Mouse (Mus musculus) spleen, postnatal 4 days (tissue): ENCODE measurements around the gene Neurl4.

Source experiments
- DNase-seq, 2 experiments: peaks; one replicate each; pipeline ENCODE4 v3.0.0; 2022; ENCODE audit warnings: low spot score in 2 of 2

The Neurl4 gene

DNA sequence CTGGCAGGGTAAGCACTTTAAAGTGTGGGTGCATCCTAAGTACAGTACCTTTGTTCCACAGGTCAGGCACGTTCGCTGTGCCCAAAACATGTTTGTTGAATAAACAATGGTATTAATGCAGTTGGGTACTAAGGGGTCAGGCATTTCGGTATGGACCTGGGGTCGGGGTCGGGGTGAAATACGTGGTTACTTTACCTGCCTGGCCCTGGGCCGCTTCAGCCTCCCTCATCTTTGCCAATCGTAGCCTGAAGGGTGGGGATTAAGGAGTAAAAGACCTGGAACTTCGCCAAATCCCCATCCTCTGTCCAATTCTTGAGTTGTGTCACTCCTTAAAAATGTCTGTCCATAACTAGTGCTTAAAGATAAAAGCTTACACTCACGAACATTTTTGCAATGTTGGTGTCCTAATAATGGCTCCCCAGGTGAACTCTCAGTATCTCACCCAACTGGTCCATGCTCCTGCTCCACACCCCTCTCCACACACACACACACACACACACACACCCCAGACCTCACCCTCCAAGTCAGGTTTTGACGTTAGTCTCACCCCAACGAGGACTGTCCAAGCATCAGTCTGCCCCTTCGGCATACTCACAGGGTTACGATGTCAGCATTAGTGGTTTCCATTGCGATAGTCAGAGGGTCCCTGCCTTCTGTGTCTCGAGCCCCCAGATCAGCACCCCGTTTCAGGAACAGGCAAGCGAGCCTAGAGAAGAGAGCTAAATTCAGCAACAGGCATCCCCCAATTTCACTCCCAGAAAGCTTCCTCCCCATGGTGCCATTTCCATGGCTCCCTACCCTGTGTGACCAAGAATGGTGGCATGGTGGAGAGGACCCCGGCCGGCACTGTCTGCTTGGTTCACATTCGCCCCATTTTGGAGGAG is 18.8 kb upstream of the Neurl4 start:
- no peak for DNase-seq

DNA sequence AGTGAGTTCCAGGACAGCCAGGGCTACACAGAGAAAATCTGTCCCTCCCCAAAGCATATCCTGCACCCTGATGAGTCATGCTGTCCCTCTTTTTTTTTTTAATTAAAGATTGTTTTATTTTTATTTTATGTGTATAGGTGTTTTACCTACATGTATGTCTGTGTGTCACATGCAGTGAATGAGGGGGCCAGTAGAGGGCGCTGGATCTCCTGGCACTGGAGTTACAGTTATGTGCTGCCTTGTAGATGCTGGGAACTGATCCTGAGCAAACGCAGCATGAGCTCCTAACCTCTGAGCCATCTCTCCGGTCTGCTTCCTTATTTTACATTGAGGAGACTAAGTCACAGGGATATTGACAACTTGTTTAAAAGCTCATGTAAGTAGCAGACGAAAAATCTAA is 17.8 kb upstream of the Neurl4 start:
- peak; percentile 71 to 86 for DNase-seq

DNA sequence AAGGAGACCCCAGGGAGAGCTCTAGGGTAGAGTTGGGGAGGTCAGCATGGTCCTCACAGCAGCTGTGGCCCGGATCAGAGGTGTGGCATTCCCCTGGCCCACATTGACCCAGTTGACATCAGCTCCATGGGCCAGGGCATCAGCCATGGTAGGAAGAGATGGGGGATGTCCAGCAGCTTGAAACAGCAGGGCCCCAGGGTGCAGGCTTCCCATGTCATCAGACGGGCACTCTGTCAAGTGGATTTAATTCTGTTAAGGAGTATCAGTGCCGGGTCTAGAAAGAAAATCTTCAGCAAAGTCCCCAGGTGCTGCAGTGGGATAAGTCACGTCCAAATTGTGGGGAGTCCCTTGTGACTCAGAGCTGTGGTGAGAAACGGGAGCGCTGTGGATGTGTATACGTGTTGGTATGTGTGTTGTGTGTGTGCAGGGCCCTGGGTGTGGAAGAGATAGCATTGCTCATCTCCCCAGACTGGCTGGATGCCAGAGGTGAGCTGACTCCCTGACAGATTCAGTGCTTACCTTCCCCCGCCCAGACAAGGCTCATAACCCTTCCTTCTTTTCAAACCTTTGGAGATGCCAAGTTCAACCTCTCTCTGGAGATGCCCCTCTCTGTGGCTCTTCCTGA is 17.2 kb upstream of the Neurl4 start:
- peak in 1 of 2 experiments; percentile 72 for DNase-seq

DNA sequence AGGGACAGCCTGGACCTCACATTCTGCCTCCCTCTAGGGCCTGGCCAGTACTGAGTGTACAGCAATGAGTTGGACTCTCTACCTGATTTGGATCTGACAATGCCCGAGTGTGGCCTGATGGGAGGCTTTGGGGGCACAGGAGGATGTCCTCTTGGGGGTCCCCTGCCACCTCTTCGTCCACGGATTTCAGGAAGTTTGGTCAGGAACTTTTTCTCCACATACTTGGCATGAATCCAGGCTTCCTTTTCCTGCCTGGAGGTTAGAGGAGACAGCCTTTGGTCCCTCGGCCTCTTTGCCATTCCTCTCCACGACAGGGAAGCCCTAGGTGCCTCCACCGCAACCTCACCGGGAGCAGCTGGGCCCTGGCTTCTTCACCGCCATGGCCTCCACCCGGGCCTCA is 16.6 kb upstream of the Neurl4 start:
- DNase-seq, result no peak

DNA sequence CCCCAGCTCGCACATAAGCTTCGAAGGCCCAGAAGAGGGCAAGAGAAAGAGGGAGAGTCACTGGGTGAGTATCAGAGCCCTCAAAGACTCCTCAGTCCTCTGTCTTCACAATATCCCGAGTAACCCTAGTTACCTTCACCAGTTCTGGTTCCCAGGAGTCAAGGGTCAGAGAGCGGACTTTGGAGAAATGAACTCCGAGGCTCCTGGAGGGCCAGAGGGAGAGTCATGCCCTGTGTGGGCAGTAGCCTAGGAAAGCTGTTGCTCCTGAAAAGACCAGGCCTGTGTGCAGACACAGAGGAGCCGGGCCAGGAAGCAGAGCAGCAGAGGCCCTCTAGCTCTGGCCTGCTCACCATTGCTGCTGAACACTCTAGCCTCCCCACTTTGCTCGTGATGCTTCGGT is 16.2 kb upstream of the Neurl4 start:
- DNase-seq, result no peak

DNA sequence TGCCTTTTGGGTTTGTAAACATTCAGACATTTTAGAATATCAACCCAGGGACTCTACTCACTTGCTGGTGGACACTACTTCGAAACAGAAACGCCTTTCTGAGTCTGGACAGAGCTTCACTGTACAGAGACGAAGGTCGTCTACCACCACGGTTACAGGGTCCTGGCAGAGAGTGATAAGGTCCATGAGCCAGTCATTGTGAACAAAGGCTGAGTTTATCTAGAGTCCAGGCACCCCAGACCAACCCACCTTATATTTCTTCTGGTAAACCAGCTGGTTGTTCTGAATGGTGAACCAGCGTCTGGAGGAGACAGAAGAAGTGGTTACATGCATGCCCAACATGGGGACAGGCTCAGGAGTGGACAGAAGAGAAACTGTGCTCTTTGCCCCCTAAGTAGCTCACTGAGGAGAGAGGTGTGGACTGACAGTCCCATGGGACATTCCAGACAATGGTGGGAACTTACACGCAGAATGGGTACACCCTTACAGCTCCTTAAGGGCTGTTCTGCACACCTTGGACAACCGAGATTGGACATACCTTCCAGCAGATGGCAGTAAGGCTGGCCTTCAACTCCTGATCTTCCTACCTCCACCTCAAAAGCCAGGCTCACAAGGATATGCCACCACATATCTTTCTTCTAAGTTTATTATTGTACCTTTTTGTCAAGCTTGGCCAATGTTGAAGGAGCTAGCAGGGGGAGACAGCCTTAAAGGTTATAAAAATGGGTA is 13.8 kb upstream of the Neurl4 start:
- DNase-seq, result no peak

DNA sequence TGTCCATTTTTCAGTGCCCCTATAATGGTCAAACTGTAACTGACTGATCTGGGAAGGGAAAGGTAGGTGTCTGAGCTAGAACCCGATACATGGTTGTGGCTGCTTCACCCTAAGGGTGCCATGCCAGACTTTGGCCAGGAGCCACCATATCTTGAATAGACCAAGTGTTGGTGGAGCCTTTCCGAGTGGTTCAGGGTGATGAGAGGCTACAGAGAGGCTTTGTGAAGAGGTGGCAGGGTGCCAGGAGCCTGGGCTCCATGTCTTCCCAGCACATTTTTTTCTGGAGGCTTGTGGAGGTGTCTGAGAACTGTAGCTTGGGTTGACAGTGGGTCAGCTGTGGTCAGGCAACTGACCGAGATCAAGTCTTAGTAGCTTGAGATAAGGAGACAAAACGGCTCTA is 9.4 kb upstream of the Neurl4 start:
- DNase-seq, result peak in 1 of 2 experiments; percentile 59

DNA sequence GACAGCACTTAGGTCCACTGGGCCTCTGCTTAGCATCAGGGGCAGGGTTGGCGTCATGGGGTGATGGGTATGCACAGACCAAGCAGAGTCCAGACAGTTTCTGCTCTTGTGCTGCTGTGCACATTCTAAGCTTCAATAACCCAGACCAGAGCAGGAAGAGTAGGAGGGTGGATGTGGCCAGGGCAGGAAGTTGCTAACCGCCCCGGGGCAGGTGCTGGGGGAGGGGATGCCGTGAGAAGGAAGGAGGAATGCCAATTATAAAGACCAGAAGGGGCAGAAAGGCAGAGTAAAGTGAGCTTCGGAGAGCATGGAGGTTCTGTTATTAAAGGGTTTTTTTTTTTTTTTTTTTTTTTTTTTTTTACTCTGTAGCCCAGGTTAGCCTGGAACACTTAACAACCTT is 6.2 kb upstream of the Neurl4 start:
- DNase-seq, result peak in 1 of 2 experiments; percentile 70

DNA sequence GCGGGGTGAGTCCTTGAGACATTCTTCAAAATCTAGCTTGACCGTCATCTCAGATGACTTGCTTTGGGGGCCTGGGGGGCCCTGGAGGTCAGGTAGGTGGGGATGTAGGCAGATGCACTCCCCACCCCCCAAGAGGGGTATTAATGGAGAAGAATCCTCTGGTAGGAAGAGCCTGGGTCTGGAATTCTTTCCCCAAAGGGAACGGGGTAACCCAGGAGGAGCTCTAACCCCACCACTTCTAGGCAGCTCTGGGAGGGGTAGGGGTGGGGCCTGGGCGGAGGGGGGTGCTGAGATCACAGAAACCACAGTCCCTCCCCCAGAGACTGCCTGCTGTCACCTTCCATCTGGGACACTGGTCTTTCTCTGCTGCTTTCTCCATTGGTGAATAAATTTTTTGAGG is 5.6 kb upstream of the Neurl4 start, which contains the start of gene Acap1:
Gene Acap1 (minus strand): TSS at position 249 of the 400 bp plus-strand sequence.
- no peak for DNase-seq

DNA sequence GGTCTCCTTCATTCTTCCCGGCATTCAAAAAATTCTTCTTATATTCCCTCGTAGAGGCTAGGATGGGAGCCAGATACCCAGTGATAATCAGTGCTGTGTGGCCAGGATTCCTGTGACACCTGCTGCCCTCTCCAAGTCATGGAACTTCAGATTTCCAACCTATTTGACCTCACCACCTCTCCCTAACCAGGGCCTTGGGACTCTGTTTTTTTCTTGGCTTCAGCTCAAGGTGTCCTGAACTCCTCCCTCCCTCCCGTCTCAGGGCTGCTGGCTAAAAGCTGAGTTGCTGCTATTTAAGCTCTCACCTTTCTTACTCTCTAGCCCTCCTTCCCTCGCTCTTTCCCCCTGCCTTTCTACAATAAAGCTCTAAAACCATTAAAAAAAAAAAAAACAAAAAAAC is 1.0 kb upstream of the Neurl4 start:
- no peak for DNase-seq

DNA sequence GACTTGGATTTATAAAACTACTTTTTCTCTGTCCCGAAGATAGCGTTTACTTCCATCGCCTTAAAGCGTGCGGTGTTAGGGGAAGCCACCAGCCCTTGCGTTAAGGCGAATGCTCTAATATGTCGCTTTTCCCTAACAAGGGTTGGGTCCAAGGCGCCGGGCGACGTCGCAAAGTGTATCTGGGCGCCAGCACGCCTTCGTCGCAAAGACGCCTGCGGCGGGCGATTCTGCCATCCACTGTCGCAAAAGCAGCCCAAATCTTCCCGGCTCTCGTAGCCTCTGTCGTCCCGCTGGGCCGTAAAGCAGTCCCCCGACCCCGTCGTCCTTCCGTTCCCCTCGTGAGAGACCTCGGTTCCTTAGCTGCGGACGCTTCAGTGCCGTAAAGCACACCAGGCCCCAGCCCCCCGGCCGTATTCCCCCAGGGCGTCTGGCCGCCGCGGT is 554 bp downstream of the Neurl4 start:
- DNase-seq, result peak; percentile 90 to 93

DNA sequence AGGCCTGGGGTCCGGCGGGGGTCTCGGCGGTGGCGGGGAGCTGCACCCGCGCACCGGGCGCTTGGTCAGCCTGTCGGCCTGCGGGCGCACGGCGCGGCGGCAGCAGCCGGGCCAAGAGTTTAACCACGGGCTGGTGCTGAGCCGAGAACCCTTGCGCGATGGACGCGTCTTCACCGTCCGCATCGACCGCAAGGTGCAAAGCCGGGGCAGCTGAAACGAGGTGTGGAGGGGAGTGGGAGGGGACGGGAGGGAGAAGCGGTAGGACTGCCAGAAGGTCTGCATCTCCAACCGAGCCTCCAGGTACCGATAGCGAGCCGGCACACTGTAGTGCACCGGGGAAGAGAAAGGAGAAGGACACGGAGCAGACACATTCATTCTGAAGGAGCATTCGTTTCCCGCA is 1.1 kb downstream of the Neurl4 start:
- peak in 1 of 2 experiments; percentile 80 for DNase-seq

DNA sequence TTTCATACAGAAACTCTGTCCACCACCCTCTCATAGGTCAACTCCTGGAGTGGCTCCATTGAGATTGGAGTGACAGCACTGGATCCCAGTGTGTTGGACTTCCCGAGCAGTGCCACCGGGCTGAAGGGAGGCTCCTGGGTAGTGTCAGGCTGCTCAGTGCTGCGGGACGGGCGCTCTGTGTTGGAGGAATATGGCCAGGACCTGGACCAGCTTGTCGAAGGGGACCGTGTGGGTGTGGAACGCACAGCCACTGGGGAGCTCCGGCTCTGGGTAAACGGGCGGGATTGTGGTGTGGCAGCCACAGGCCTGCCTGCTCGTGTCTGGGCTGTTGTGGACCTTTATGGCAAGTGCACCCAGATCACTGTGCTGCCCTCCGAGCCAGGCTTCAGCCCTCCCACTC is 2.1 kb downstream of the Neurl4 start:
- peak; percentile 14 to 62 for DNase-seq

DNA sequence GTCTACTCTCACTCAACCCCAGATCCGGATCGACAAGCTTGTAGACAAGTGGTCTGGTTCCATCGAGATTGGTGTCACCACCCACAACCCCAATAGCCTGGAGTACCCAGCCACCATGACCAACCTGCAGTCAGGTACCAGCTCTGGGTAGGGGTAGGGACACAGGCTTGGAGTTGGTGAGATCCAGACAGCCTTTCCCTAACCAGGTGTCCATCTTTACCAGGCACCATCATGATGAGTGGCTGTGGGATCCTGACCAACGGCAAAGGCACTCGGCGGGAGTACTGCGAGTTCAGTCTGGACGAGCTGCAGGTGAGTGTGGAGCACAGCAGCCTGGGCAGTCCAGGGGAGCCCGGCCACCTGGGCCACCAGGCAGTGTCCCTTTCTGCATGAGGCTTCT is 3.4 kb downstream of the Neurl4 start:
- DNase-seq, result no peak

DNA sequence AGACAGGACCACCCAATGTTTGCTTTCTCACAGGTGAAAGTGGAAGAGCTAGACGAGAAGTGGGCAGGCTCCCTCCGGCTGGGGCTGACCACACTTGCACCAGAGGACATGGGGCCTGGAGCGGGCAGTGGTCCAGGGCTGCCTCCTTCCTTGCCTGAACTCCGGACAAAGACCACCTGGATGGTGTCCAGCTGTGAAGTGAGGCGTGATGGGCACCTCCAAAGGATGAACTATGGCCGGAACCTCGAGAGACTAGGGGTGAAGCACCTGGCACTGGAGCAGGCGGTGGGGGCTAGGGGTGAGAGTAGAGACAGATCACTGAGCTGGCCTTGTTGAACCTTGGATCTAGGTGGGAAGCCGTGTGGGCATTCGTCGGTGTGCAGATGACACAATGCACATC is 7.8 kb downstream of the Neurl4 start:
- peak in 1 of 2 experiments; percentile 56 for DNase-seq

DNA sequence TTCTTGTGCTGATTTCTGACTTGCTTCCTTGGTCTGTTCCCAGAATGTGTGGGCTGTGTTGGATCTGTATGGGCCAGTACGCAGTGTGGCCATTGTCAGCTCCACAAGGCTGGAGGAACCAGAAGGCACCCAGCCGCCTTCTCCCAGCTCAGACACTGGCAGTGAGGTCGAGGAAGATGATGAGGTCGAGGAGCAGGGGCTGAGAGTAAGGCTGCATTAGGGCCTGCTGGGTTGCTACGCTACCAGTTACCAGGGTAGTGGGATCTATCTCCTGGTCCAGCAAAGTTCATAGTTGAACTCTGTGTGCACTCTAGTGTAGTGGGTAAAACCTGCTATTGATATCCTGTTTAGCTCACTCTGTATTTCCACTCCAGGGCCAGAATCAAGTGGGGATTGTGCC is 8.3 kb downstream of the Neurl4 start:
- DNase-seq, result peak in 1 of 2 experiments; percentile 57

DNA sequence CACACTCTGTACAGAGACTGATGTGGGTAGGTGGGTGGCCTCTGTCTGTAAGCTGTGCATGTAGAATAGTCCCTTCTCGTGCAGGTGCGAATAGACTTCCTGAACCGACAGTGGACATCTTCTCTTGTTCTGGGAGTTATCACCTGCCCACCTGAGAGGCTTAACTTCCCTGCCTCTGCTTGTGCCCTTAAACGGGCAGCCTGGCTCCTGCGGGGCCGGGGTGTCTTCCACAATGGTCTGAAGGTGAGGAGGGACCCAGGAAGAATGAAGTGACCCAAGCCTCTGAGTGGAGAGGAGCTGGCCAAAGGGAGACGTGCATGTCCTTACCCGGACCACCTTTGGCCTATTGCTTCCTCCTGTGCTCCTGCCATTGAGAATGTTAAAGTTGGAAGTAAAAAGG is 9.3 kb downstream of the Neurl4 start:
- peak in 1 of 2 experiments; percentile 56 for DNase-seq

DNA sequence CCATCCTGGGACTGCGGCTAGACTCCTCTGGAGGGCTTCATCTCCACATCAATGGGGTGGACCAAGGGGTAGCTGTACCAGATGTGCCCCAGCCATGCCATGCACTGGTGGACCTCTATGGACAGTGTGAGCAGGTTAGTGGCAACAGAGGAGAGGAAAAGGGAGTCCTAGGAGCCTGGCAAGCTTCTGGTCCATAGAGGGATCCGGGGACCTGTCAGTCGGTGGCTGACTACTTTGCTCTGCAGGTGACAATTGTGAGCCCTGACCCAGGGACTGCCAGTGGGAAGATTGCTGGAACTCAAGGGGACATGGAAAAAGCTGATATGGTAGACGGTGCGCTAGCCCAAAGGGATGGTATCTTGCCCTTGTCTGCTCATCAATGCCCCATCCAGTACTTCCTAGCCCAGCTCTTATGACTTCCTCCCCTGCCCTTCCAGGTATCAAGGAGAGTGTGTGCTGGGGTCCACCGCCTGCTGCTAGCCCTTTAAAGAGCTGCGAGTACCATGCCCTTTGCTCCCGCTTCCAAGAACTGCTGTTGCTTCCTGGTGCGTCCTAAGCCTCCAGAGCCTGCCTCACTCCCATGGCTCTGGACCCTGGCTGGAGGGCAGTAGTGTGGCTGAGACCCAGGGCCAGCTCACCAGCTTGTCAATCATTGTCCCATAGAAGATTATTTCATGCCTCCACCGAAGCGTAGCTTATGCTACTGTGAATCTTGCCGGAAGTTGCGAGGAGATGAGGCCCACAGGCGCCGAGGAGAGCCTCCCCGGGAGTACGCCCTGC is 10.1 kb downstream of the Neurl4 start:
- peak in 1 of 2 experiments; percentile 58 for DNase-seq

DNA sequence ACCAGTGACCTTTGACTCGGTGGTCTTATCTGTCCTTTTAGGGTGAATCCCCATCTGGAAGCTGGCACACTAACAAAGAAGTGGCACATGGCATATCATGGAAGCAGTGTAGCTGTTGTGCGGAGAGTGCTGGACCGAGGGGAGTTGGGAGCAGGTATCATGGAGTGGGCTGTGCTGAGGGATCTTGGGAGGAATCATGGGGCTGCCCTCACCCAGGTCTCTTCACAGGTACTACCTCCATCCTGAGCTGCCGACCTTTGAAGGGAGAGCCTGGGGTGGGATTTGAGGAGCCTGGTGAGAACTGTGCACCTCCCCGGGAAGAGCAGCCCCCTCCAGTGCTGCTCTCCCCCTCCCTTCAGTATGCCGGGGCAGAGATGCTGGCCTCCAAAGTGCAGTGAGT is 10.8 kb downstream of the Neurl4 start:
- peak in 1 of 2 experiments; percentile 56 for DNase-seq

DNA sequence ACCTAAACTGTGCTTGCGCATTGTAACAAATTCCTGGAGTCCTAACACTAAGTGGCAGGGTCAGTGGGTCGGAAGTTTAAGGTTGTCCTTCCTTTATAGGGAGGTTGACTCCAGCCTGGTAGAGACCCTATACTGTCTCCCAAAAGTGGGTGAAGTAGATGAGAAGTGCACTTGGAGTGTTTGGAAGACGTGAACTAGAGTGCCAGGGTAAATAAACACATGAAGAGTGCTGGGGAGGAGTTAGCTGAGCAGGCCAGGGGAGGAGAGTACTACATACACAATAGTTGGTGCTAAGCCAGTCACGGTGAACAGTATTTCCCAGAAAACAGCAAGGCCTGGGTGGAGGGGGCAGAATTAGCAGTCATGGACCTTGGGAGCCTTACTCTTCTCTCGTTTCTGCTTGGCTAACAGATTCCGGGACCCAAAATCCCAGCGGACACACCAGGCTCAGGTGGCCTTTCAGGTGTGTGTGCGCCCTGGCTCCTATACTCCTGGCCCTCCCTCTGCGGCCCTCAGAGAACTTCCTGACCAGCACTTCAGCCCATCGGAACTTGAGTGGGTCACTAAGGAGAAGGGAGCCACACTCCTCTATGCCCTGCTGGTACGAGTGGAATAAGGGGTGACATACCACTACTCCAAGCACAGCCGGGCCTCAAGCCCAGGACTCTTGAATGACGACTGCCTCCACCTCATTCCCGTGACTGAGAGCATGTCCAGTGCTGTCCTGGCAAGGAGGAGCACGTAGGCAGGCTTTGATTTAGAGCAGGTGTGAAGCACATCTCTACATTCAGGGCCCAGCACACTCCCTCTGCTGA is 12.1 kb downstream of the Neurl4 start:
- peak; percentile 12 to 64 for DNase-seq
